Mouse (Mus musculus): Measurements from ENCODE around the gene Ddx19b. TPM values are rescaled to one million over a fixed set of nuclear protein-coding genes. Genes with fewer than 3 reads are reported as not detected.

The Ddx19b gene
- 20.0 TPM for total RNA-seq (2023)

GRCm38 (mm10) chr8:111031572-111031971, at the start of gene Ddx19b:
Ddx19b (minus strand) TSS chr8:111031751.

GRCm38 (mm10) chr8:111056158-111056663, 24.7 kb upstream of the Ddx19b start, which contains the start of gene Exosc6:
Exosc6 (plus strand) TSS chr8:111056339.

GRCm38 (mm10) chr8:111032916-111033315, 1.4 kb upstream of the Ddx19b start, which contains the start of gene Aars:
Aars (plus strand) TSS chr8:111033144.

GRCm38 (mm10) chr8:110997547-110998531, 33.7 kb downstream of the Ddx19b start, which contains the start of gene Ddx19a:
Ddx19a (minus strand) TSS chr8:110997800.

Other genes starting within 250 kb of the Ddx19b start
- gene Il34, start 225.8 kb downstream of the Ddx19b start, total RNA-seq (2023): not detected
- gene Cog4, start 185.2 kb downstream of the Ddx19b start, total RNA-seq (2023): 59.5 TPM
- 184 TPM for gene Sf3b3, start 185.0 kb downstream of the Ddx19b start, total RNA-seq (2023)
- 9.9 TPM for gene Fuk, start 129.3 kb downstream of the Ddx19b start, total RNA-seq (2023)
- gene St3gal2, start 111.8 kb downstream of the Ddx19b start, total RNA-seq (2023): 9.8 TPM
- gene Ddx19a, start 34.0 kb downstream of the Ddx19b start, total RNA-seq (2023): 66.5 TPM
- gene Aars, start 1.4 kb upstream of the Ddx19b start, total RNA-seq (2023): 57.6 TPM
- gene Exosc6, start 24.6 kb upstream of the Ddx19b start, total RNA-seq (2023): 13.5 TPM
- gene Clec18a, start 60.7 kb upstream of the Ddx19b start, total RNA-seq (2023): not detected
- gene Pdpr, start 62.9 kb upstream of the Ddx19b start, total RNA-seq (2023): 23.3 TPM
- gene Glg1, start 227.5 kb upstream of the Ddx19b start, total RNA-seq (2023): 63.2 TPM

Data from CD4-positive naive resting alpha-beta T cell, adult 76 days (primary cell).